ENCODE assay signal across 9 mouse cellular contexts in the genomic region with DNA sequence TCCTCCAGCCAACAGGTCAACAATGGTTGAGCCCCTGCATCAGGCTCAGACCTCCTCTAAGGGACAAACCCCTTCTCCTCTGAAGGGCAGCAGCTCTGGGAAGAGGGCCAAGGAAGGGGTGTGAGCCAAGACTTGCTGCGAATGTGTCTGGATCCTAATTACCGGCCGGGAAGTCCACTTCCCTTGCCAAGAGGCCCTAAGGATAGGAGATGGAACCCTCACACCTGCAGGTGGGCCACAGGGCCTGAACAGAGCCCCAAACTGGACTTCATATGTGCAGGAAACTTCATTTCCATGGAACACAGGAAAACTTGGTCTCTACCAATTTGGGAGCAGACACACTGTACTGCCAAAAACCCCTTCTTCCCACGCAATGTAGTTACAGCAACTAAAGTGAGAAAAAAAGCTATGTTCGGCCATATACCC. TPM values are rescaled to one million over a fixed set of nuclear protein-coding genes. Genes with fewer than 3 reads are reported as not detected.
A peak's percentile ranks its signal among the peaks of the same experiment; 100 is the strongest.
DNase-seq lines count a peak whose midpoint lies in the region; ATAC-seq and TF ChIP-seq lines count a peak whose summit lies in the region.
"Had no signal": no experiment of that assay in that cellular context is flagged by ENCODE, and none has a peak within 500 bp of the region (broad histone marks: within the 10 kb centered on the region; RNA-seq: fewer than 3 reads in every experiment).

No protein-coding gene starts in this region.

- H3K4me2 ChIP-seq in midbrain, postnatal 0 days (ENCODE audit: low read depth, low read length, poor library complexity, severe bottlenecking), result no peak overlapping the region
- H3K4me2 ChIP-seq in midbrain, embryonic 15.5 days, result no peak overlapping the region
- H3K4me2 ChIP-seq: liver, embryonic 15.5 days had no signal

- no peak overlapping the region for H3K9ac ChIP-seq in midbrain, postnatal 0 days (replicated peaks; ENCODE audit: low read length, poor library complexity, severe bottlenecking)
- H3K9ac ChIP-seq in midbrain, embryonic 15.5 days, result no peak overlapping the region
- H3K9ac ChIP-seq: liver, embryonic 15.5 days had no signal

- TF ChIP-seq CTCF in midbrain, postnatal 0 days (IDR thresholded peaks at IDR 0.05), result no peak

- peak; percentile 62 for DNase-seq in adrenal gland, postnatal 14 days
- DNase-seq in adrenal gland, adult 8-10 months, result no peak
- peak; percentile 75 for DNase-seq in midbrain, postnatal 0 days (ENCODE audit: low spot score)
- peak; percentile 75 for DNase-seq in kidney, postnatal 10 days
- peak; percentile 38 for DNase-seq in lung, postnatal 14 days
- no peak for DNase-seq in thymus, postnatal 14 days
- no peak for DNase-seq in spleen, postnatal 10 days (ENCODE audit: low spot score in 2 of 2)

- ATAC-seq in midbrain, postnatal 0 days (ENCODE audit: low FRiP score), result no peak
- no peak for ATAC-seq in midbrain, embryonic 15.5 days (replicated peaks)

- no peaks in the 10 kb centered on the region for H3K27me3 ChIP-seq in midbrain, postnatal 0 days (ENCODE audit: insufficient read depth, low read length)
- no peaks in the 10 kb centered on the region for H3K27me3 ChIP-seq in midbrain, embryonic 15.5 days (replicated peaks)
- H3K27me3 ChIP-seq: liver, embryonic 15.5 days had no signal

- H3K9me3 ChIP-seq in midbrain, postnatal 0 days (ENCODE audit: low read length), result no peaks in the 10 kb centered on the region
- no peaks in the 10 kb centered on the region for H3K9me3 ChIP-seq in midbrain, embryonic 15.5 days
- H3K9me3 ChIP-seq: liver, embryonic 15.5 days had no signal

- no peaks in the 10 kb centered on the region for H3K36me3 ChIP-seq in midbrain, postnatal 0 days (ENCODE audit: insufficient read depth, low read length)
- no peaks in the 10 kb centered on the region for H3K36me3 ChIP-seq in midbrain, embryonic 15.5 days (replicated peaks)
- H3K36me3 ChIP-seq: liver, embryonic 15.5 days had no signal

- H3K4me3 ChIP-seq in midbrain, postnatal 0 days (ENCODE audit: low read depth, low read length), result no peak overlapping the region
- H3K4me3 ChIP-seq in midbrain, embryonic 15.5 days, result no peak overlapping the region
- H3K4me3 ChIP-seq: liver, embryonic 15.5 days had no signal

- H3K4me1 ChIP-seq in midbrain, postnatal 0 days (ENCODE audit: insufficient read depth, low read length), result no peaks in the 10 kb centered on the region
- H3K4me1 ChIP-seq in midbrain, embryonic 15.5 days, result no peaks in the 10 kb centered on the region
- H3K4me1 ChIP-seq: liver, embryonic 15.5 days had no signal

- no peak overlapping the region for H3K27ac ChIP-seq in midbrain, postnatal 0 days (ENCODE audit: low read depth, low read length)
- H3K27ac ChIP-seq in midbrain, embryonic 15.5 days, result no peak overlapping the region
- H3K27ac ChIP-seq: liver, embryonic 15.5 days had no signal

- 67% methylated on average over 5 of the region's 5 CpGs for WGBS in midbrain, postnatal 0 days
- 69% methylated on average over 5 of the region's 5 CpGs for WGBS in midbrain, embryonic 15.5 days

RNA-seq across cellular contexts. Expression of gene Spns3, which starts 27.7 kb away (rescaled TPM):
- 0.15 and 0.49 TPM in 2 replicates for total RNA-seq in adrenal gland, postnatal 14 days (2021)
- total RNA-seq in adrenal gland, adult 8-10 months (2022), result under 1 TPM in 3 of 4 experiments, not detected in 1; 0.12 to 0.25 (median 0.19) TPM
- 0.22 and 0.24 TPM in 2 replicates for total RNA-seq in midbrain, postnatal 0 days (2014; rRNA removed)
- polyA plus RNA-seq in midbrain, postnatal 0 days (2015; fragmentation: Nextera tagmentation; extraction: Ambion mirVana), result not detected in 2 replicates
- 0.04 TPM in 1 of 2 replicates, not detected in the other for polyA plus RNA-seq in midbrain, embryonic 15.5 days (2015; fragmentation: Nextera tagmentation; extraction: Ambion mirVana)

RNA-seq across cellular contexts. Expression of gene Spns2, which starts 32.9 kb away (rescaled TPM):
- 6.9 and 13.1 TPM in 2 replicates for total RNA-seq in adrenal gland, postnatal 14 days (2021)
- 1 to 10 TPM; 2.5 to 5.0 (median 4.0) TPM for total RNA-seq in adrenal gland, adult 8-10 months (2022)
- 46.2 and 56.8 TPM in 2 replicates for total RNA-seq in midbrain, postnatal 0 days (2014; rRNA removed)
- polyA plus RNA-seq in midbrain, postnatal 0 days (2015; fragmentation: Nextera tagmentation; extraction: Ambion mirVana), result 7.7 TPM in 2 replicates
- 10.7 and 11.6 TPM in 2 replicates for polyA plus RNA-seq in midbrain, embryonic 15.5 days (2015; fragmentation: Nextera tagmentation; extraction: Ambion mirVana)

Comparison
In these comparisons a context has a peak if more than half of its experiments do, and no peak if none do; other contexts are left out.
1. DNase-seq: peak in adrenal gland, postnatal 14 days (single experiment), midbrain, postnatal 0 days (single experiment), kidney, postnatal 10 days (single experiment) and lung, postnatal 14 days (single experiment); none in adrenal gland, adult 8-10 months (single experiment), thymus, postnatal 14 days (single experiment) and spleen, postnatal 10 days (0 of 2).